Mouse (Mus musculus) olfactory bulb, adult 2 months (tissue): ENCODE results near the gene Prkcb.

Experiments
- CTCF ChIP-seq: fragments of 200-500 bp; IDR thresholded peaks from 2 replicates; pipeline ENCODE4 v1.5.1; 2012; ENCODE audit warnings: low read depth, mild to moderate bottlenecking, low read length, moderate library complexity; ENCODE audit not compliant: insufficient read depth
- POLR2A ChIP-seq: fragments of 200-500 bp; IDR thresholded peaks from 2 replicates; pipeline ENCODE4 v1.6.1; 2012; ENCODE audit warnings: mild to moderate bottlenecking, low read depth, low read length, moderate library complexity; ENCODE audit not compliant: insufficient read depth

DNA sequence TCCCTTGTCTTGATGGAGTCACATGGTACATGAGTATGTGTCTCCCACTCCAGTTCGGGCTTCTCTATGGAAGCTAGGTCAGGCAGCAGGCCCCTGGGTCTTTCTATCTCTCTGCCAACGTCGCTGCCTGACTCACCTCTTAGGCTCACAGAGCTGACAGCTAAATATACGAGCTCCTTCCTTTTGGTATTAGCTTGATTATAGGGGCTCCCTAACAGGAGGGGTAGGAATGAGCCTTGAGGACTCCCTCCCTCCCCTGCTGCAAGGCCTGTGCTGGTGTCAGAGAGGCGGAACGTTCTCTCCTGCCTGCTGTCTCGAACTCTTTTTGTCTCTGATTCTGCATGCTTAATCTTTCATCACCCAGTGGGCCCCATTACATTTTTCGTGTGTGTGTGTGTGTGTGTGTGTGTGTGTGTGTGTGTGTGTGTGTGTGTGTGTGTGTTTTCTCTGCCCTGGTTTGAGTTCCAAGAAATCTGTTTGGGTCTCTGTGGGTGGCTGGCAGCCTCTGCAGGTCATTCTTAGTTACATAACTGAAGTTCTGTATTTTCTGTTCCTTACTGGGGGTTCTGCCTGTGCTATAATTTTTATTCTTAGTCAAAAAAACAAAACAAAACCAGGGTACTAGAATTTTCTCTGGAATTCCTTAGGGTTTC lies 33.6 kb downstream of the Prkcb start:
- TF ChIP-seq POLR2A (no peak), CTCF (no peak)
